Mouse (Mus musculus): ENCODE measurements around the gene Gm10964. TPM values are rescaled to one million over a fixed set of nuclear protein-coding genes. Genes with fewer than 3 reads are reported as not detected.

Gm10964 gene
- polyA plus RNA-seq, 1 experiment from 2014 or later, result not detected

GRCm38 (mm10) chr3:103735776-103736600, 3.2 kb upstream of the Gm10964 start:
- no peaks in the 10 kb centered on the region for H3K36me3 ChIP-seq
- H3K27me3 ChIP-seq, result no peaks in the 10 kb centered on the region
- H3K4me2 ChIP-seq, result peak overlapping the region; percentile 54
- H3K4me3 ChIP-seq, result peak overlapping the region; percentile 25; the same call in 1 of the 2 replicates
- peak overlapping the region; percentile 88; the same call in 1 of the 2 replicates for H3K27ac ChIP-seq (replicated peaks)
- no peaks in the 10 kb centered on the region for H3K9me3 ChIP-seq
- peaks cover 66% of the 10 kb centered on the region for H3K4me1 ChIP-seq (replicated peaks)
- no peak for ATAC-seq (ENCODE audit: low read depth)
- H3K9ac ChIP-seq, result no peak overlapping the region
- 63% methylated on average over 28 of the region's 28 CpGs for WGBS

DNA sequence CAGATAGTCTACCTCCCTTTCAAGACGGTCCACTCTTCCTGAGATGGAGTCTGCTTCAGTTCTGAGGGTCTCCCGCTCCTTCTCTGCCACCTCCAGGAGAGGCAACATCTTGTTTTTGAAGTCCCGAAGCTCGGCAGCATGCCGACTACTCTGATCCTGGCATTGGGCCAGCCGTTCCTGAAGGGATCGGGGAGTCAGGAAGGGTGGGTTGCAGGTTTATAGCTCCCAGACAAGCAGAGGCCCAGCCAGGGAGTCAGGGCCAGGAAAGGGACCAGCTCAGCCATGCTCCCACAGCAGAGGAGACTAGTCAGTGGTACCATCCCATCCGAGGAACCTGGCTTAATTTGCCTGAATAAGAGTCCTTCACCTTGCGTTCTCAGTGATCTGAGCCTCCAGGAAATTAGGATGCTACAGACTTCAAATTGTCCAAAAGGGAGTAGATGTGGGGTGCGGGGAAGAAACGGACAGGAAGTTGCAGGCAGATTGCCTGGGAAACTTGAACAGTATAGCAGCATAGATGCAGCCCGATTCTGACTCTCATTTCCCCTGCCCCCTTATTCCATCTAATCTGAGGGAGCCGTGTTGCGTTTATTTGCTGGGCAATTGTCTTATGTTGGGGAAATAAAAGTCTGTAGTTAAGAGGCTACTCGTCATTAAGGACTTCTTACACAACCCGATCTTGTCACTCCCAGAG, 2.0 kb upstream of the Gm10964 start:
- H3K27me3 ChIP-seq, result no peaks in the 10 kb centered on the region
- peak overlapping the region; percentile 88 for H3K27ac ChIP-seq (replicated peaks)
- H3K4me3 ChIP-seq, result peak overlapping the region; percentile 25
- H3K4me2 ChIP-seq, result peak overlapping the region; percentile 54
- 30% methylated on average over 16 of the region's 16 CpGs for WGBS
- H3K9me3 ChIP-seq, result no peaks in the 10 kb centered on the region
- peaks cover 66% of the 10 kb centered on the region for H3K4me1 ChIP-seq (replicated peaks)
- ATAC-seq (ENCODE audit: low read depth), result no peak
- H3K36me3 ChIP-seq, result peaks cover 9% of the 10 kb centered on the region
- peak overlapping the region; percentile 58 for H3K9ac ChIP-seq

DNA sequence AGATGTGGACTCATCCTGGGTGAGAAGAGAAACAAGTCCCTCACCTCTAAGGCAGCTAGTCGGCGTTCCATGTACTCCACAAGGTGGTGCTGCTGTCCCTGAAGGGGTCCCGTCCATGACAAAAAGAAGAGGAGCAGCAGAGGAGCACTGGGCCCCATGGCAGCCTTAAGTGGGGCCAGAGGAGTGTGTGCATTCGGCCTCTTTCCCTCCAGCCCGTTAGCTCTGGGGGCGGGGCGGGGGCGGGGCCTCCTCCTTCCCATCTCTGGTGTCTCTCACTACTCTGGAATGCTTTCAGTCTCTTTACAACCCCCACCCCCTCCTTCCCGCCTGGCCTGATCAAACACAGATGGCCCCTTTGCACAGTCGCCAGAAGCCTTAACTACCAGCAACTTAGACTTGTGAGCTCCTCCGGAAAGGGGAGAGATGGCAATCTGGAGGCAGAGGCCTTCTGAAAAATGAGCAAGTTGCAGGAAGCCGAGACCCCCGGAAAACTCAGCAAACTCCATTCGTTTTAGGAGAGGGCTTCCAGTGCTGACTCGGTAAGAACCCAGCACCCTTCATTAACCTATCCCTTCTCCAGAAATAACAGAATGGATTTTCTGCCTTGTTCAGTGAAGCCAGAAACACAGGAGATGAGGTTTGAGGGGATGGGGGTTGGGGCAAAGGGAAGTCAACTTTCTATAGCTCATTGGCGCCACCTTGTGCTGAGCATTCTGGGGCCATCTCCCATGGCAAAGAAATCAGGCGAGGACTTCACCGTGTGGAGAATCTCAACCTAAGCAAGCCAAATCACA, 1.2 kb upstream of the Gm10964 start, which contains the start of gene Olfml3:
Olfml3 (minus strand) TSS at position 224 of the 794 bp plus-strand sequence.
- WGBS, result under 1% methylated on average over 18 of the region's 18 CpGs

GRCm38 (mm10) chr3:103740342-103740741, 1.2 kb downstream of the Gm10964 start:
- peaks cover 38% of the 10 kb centered on the region for H3K4me1 ChIP-seq (replicated peaks)
- no peak overlapping the region for H3K27ac ChIP-seq (replicated peaks)
- peaks cover 35% of the 10 kb centered on the region for H3K36me3 ChIP-seq
- H3K9ac ChIP-seq, result no peak overlapping the region
- H3K4me2 ChIP-seq, result no peak overlapping the region
- H3K4me3 ChIP-seq, result no peak overlapping the region
- no peak for ATAC-seq (ENCODE audit: low read depth)
- WGBS, result 17% methylated on average over 5 of the region's 5 CpGs
- H3K27me3 ChIP-seq, result no peaks in the 10 kb centered on the region
- no peaks in the 10 kb centered on the region for H3K9me3 ChIP-seq

More for the DNA sequence above, 1.2 kb upstream of the Gm10964 start, which contains the start of gene Olfml3:
- Histone ChIP-seq H3K9me3 (no peaks in the 10 kb centered on the region), H3K4me2 (peak within 1 kb of the TSS; percentile 54), H3K4me3 (peak within 1 kb of the TSS; percentile 25), H3K36me3 (peaks cover 12% of the 10 kb centered on the region), H3K9ac (peak within 1 kb of the TSS; percentile 58), H3K27me3 (no peaks in the 10 kb centered on the region), H3K27ac (replicated peaks) (peak within 1 kb of the TSS; percentile 88), H3K4me1 (replicated peaks) (peaks cover 62% of the 10 kb centered on the region)
- ATAC-seq (ENCODE audit: low read depth), result peak; percentile 68

GRCm38 (mm10) chr3:103743208-103743607, 4.0 kb downstream of the Gm10964 start:
- Histone ChIP-seq H3K9ac (no peak overlapping the region), H3K36me3 (peaks cover 63% of the 10 kb centered on the region)
- WGBS, result 85% methylated on average over 6 of the region's 6 CpGs

GRCm38 (mm10) chr3:103745001-103745770, 6.0 kb downstream of the Gm10964 start:
- ATAC-seq (ENCODE audit: low read depth), result no peak
- H3K27me3 ChIP-seq, result no peaks in the 10 kb centered on the region
- no peak overlapping the region for H3K9ac ChIP-seq
- H3K9me3 ChIP-seq, result no peaks in the 10 kb centered on the region
- no peak overlapping the region for H3K4me2 ChIP-seq
- H3K27ac ChIP-seq (replicated peaks), result no peak overlapping the region
- 0 out of 2 replicates have a peak, but pooled peaks cover 6% of the 10 kb centered on the region for H3K4me1 ChIP-seq (replicated peaks)
- H3K4me3 ChIP-seq, result no peak overlapping the region
- WGBS, result 83% methylated on average over 14 of the region's 14 CpGs
- H3K36me3 ChIP-seq, result peaks cover 82% of the 10 kb centered on the region

More at GRCm38 (mm10) chr3:103743208-103743607, 4.0 kb downstream of the Gm10964 start:
- no peak overlapping the region for H3K4me2 ChIP-seq
- H3K9me3 ChIP-seq, result no peaks in the 10 kb centered on the region
- no peak overlapping the region for H3K27ac ChIP-seq (replicated peaks)
- no peaks in the 10 kb centered on the region for H3K27me3 ChIP-seq
- H3K4me1 ChIP-seq (replicated peaks), result 0 out of 2 replicates have a peak, but pooled peaks cover 10% of the 10 kb centered on the region
- no peak overlapping the region for H3K4me3 ChIP-seq
- no peak for ATAC-seq (ENCODE audit: low read depth)

GRCm38 (mm10) chr3:103746711-103747110, 7.5 kb downstream of the Gm10964 start:
- H3K9ac ChIP-seq, result no peak overlapping the region
- no peaks in the 10 kb centered on the region for H3K4me1 ChIP-seq (replicated peaks)
- H3K4me2 ChIP-seq, result no peak overlapping the region
- H3K27ac ChIP-seq (replicated peaks), result no peak overlapping the region
- no peaks in the 10 kb centered on the region for H3K27me3 ChIP-seq
- H3K4me3 ChIP-seq, result no peak overlapping the region
- peaks cover 89% of the 10 kb centered on the region for H3K36me3 ChIP-seq
- WGBS, result 76% methylated on average over 5 of the region's 5 CpGs
- no peaks in the 10 kb centered on the region for H3K9me3 ChIP-seq
- ATAC-seq (ENCODE audit: low read depth), result no peak

DNA sequence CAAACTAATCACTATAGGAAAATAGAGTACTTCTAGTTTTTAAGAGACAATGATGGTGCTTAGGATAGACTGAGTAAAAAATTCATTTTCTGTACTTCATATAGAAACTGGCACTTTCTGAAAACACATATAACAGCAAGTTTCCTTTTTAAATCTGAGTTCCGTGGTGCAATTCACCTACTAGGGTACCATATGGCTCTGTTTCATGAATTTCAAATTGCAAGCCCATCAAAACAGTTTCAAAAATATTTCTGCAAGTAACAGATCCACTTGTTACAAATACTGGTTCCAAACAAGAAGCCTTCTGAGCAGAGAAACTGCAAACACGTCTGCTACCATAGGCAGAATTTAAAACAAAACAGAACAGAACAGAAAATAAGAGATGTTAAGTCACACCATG, 12.4 kb downstream of the Gm10964 start:
- Histone ChIP-seq H3K27me3 (no peaks in the 10 kb centered on the region), H3K4me2 (no peak overlapping the region), H3K9ac (no peak overlapping the region), H3K4me3 (no peak overlapping the region), H3K9me3 (no peaks in the 10 kb centered on the region), H3K36me3 (peaks cover 78% of the 10 kb centered on the region), H3K4me1 (replicated peaks) (no peaks in the 10 kb centered on the region), H3K27ac (replicated peaks) (no peak overlapping the region)
- WGBS, result 87% methylated on average over 2 of the region's 2 CpGs
- no peak for ATAC-seq (ENCODE audit: low read depth)

DNA sequence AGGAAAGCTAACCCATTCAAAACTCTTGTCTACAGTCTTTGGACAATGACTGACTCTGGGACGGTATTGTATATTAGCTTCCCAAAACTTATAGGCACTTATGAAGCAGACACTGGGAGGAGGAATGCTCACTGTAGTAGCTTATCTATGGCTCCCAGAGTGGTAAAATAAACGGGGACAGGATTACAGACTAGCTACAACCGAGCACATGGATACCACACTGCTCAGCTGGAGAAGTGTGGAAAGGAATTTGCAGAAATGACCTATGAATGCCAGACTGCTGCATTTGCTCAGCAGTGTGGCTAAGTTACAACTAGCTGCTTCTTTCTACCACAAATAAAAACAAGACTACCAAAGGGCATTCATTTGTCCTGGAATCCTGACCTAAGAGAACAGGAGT, 16.2 kb downstream of the Gm10964 start:
- Histone ChIP-seq H3K27ac (replicated peaks) (no peak overlapping the region), H3K9ac (no peak overlapping the region), H3K36me3 (peaks cover 75% of the 10 kb centered on the region), H3K4me1 (replicated peaks) (no peaks in the 10 kb centered on the region), H3K4me3 (no peak overlapping the region), H3K27me3 (no peaks in the 10 kb centered on the region), H3K9me3 (no peaks in the 10 kb centered on the region), H3K4me2 (no peak overlapping the region)
- ATAC-seq (ENCODE audit: low read depth), result no peak
- 82% methylated on average over 3 of the region's 3 CpGs for WGBS

- ATAC-seq (ENCODE audit: low read depth), result no peak
- WGBS, result 92% methylated on average over 2 of the region's 2 CpGs
- H3K4me2 ChIP-seq, result no peak overlapping the region
- no peaks in the 10 kb centered on the region for H3K9me3 ChIP-seq
- H3K36me3 ChIP-seq, result peaks cover 74% of the 10 kb centered on the region
- H3K27ac ChIP-seq (replicated peaks), result no peak overlapping the region
- H3K9ac ChIP-seq, result no peak overlapping the region
- H3K4me1 ChIP-seq (replicated peaks), result no peaks in the 10 kb centered on the region
- H3K4me3 ChIP-seq, result no peak overlapping the region
- no peaks in the 10 kb centered on the region for H3K27me3 ChIP-seq
Measured at GRCm38 (mm10) chr3:103756920-103757319, 17.8 kb downstream of the Gm10964 start.

DNA sequence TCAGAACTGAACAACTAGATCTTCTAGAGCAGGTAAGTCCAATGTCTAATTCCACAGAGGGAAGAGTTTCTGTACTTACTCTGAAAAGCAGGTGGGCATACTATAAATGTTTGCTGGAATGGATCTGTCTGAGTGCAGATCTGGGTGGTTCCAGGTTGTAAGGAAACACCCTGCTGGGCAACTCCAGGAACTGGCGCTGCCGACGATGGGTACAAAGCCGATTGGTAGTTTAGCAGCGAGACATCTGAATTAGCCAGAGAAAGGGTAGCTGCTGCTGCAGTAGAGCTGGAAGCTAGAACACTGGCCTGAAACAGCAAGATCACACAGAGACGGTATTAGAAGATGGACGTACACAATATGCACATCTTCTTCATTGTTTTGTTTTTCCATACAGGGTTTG, 19.3 kb downstream of the Gm10964 start:
- no peak overlapping the region for H3K9ac ChIP-seq
- peaks cover 75% of the 10 kb centered on the region for H3K36me3 ChIP-seq
- H3K4me2 ChIP-seq, result no peak overlapping the region
- no peak overlapping the region for H3K27ac ChIP-seq (replicated peaks)
- H3K27me3 ChIP-seq, result no peaks in the 10 kb centered on the region
- H3K4me1 ChIP-seq (replicated peaks), result no peaks in the 10 kb centered on the region
- no peak overlapping the region for H3K4me3 ChIP-seq
- no peaks in the 10 kb centered on the region for H3K9me3 ChIP-seq
- ATAC-seq (ENCODE audit: low read depth), result no peak
- 73% methylated on average over 7 of the region's 7 CpGs for WGBS
